Mouse (Mus musculus) large intestine, adult 2 months (tissue): ENCODE data around the gene C3. TPM values are rescaled to one million over a fixed set of nuclear protein-coding genes. Genes with fewer than 3 reads are reported as not detected.

Source experiments
- DNase-seq: peaks from one replicate; pipeline ENCODE4 v3.0.0-alpha.2; 2012; ENCODE audit warnings: low read depth, low spot score
- WGBS: fragments of 180-500 bp; shearing (Covaris S2); methylation state at CpG from one replicate; pipeline ENCODE4 v1.1.7; 2018; 5-methylcytosine and 5-hydroxymethylcytosine counted together
- polyA plus RNA-seq: library from polyadenylated mRNA; depleted of rRNA; stranded (reverse); fragments of >200 nt; gene quantifications from 2 replicates; pipeline ENCODE4 v1.2.3, GENCODE M21; 2012

Gene C3
- polyA plus RNA-seq, 1 experiment: 72.7 TPM

- WGBS: 94% methylated on average over 3 of the region's 3 CpGs
- DNase-seq: no peak
Measured at GRCm38 (mm10) chr17:57251431-57251830, 23.5 kb upstream of the C3 start.

GRCm38 (mm10) chr17:57250461-57251160 is 22.7 kb upstream of the C3 start:
- WGBS: 6% methylated on average over 33 of the region's 33 CpGs
- DNase-seq: no peak

GRCm38 (mm10) chr17:57249186-57250181 is 21.5 kb upstream of the C3 start, which contains the start of gene Trip10:
Gene Trip10, plus strand, starts transcription at chr17:57249455.
- no peak for DNase-seq
- under 1% methylated on average over 52 of the region's 52 CpGs for WGBS

DNA sequence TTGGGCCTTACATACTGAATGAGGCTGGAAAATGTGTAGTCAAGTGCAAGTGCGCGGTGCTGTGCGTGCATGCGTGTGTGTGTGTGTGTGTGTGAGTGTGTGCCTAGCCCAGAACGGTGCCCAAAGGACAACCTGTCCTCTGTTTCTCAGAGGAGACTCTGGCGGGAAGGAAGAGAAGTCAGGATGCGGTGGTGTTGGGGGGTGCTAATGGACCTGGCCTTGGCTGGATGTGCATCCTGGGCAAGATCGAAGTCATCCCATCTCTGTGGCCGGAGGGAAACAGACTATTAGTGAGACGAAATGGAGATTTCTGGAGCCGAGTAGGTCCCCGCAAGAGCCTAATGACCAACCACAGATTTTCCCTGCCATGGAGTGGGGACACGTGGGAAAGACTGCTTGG is 20.8 kb upstream of the C3 start:
- DNase-seq: no peak
- 5% methylated on average over 13 of the region's 13 CpGs for WGBS

GRCm38 (mm10) chr17:57248201-57248699 is 20.3 kb upstream of the C3 start, which contains the start of gene Gpr108:
Gene Gpr108, minus strand, starts transcription at chr17:57248446.
- DNase-seq: peak; percentile 81
- 0% methylated on average over 12 of the region's 12 CpGs for WGBS

- DNase-seq: peak; percentile 99
- under 1% methylated on average over 46 of the region's 46 CpGs for WGBS
Measured at GRCm38 (mm10) chr17:57247393-57248200, 19.7 kb upstream of the C3 start.

GRCm38 (mm10) chr17:57246663-57247392 is 18.9 kb upstream of the C3 start:
- WGBS: 3% methylated on average over 18 of the region's 18 CpGs
- DNase-seq: no peak

DNA sequence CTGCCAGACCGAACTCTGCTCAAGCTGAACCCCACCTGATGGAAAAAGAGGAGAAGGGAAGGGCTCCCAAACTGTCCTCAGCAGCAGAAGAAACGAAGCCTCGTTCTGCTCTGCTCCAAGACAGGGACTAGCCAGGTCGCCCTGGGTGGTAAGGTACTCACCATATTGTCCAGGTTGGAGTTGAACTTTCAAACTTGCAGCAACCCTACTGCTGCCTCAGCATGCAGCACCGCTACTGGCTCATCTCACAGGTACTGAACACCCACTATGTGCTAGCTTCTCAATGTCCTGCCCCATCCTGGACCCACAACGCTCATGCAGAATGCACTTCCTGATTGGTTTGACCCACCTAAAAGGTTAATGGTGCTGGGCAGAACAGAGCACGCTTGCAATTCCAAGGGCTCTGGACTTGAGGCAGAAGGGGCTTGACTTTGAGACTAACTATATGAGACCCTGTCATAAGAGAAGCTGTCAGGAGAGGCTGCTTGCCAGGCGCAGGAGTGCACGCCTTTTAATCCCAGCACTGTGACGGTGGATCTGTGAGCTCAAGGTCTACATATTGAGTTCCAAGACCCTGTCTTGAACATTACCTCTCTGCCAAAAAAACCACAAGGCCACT is 17.5 kb upstream of the C3 start:
- DNase-seq: no peak
- WGBS: 87% methylated on average over 10 of the region's 10 CpGs

DNA sequence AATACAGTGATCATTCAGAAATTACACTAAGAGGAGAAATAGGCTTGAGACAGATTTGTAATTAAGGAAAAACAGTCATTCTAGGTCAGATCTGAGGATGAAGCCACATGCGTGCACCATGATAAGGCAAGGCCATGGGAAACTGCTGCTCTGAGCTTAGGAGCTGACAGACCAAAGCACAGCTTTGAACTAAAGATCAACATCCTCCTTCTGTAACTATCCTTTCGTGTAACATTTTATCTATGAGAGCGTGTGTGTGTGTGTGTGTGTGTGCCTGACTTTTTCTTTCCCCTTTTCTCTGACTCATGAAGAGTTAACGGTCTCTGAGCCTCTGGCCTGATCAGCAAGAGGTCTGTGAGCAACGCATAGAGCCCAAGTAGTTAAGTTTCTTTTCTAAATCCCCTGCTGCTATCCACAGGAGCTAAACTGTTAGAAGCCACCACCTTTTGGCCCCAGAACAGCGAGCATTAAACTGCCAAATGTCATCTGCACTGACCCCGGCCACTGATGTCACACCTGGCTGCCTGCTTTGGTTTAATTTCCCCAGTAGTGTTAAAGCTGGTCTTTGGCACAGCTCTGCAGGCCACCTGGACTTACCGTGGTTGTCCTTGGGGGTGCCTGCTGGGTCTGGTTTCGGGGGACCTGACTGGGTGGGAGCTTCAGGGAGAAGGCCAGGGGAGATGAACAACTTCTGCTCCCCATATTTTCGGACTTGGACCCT is 15.9 kb upstream of the C3 start:
- 87% methylated on average over 10 of the region's 10 CpGs for WGBS
- no peak for DNase-seq

GRCm38 (mm10) chr17:57237181-57237580 is 9.2 kb upstream of the C3 start:
- DNase-seq: no peak
- 92% methylated on average over 9 of the region's 9 CpGs for WGBS

DNA sequence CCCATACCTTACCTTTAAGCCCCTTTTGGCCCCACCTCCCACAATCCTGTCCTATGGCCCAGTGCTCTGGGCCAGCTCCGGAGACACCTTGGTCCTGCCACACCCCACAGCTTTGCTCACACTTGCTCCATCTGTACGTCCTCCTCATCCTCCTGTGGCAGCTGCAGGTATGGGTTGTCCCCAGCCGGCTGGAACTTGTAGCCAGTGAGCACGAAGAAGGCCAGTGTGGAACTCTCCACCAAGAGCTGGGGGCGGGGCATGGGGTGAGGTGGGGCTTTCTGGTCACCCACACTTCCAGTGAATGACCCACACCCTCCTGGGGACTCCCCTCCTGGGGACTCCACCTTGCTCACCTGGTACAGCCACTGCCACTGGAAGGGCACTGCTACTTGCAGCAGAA is 7.9 kb upstream of the C3 start:
- WGBS: 69% methylated on average over 5 of the region's 5 CpGs
- no peak for DNase-seq

GRCm38 (mm10) chr17:57234254-57234928 is 6.5 kb upstream of the C3 start:
- DNase-seq: no peak
- 38% methylated on average over 12 of the region's 12 CpGs for WGBS

GRCm38 (mm10) chr17:57233038-57233437 is 5.1 kb upstream of the C3 start:
- no peak for DNase-seq
- WGBS: 22% methylated on average over 7 of the region's 7 CpGs

GRCm38 (mm10) chr17:57232200-57232599 is 4.3 kb upstream of the C3 start:
- whole genome bisulfite sequencing: 88% methylated on average over 1 of the region's 1 CpGs
- no peak for DNase-seq

GRCm38 (mm10) chr17:57231321-57231771 is 3.4 kb upstream of the C3 start:
- no peak for DNase-seq

DNA sequence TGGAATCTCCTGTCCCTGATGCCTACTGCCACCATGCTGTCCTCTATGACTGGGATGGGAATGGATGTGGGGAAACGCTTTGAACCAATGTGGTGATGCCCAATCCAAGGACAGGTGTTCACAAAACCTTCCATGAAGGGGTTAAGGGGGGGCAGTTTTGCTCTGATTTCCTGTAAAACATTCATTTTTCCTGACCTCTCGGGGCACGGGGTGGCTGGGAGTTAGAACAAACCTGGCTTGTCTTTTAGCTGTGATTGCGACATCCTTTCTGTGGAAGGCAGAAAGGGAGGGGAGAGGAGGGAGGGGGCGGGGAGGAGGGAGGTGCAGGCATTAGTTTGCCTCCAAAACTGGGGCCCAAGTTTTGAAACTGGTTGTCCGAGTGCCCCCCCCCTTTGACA is 2.8 kb upstream of the C3 start:
- no peak for DNase-seq
- WGBS: 14% methylated on average over 6 of the region's 6 CpGs
